Mouse (Mus musculus) hindbrain, embryonic 10.5 days (tissue): ENCODE results near the gene Gm13271. TPM values are rescaled to one million over a fixed set of nuclear protein-coding genes. Genes with fewer than 3 reads are reported as not detected.

Source experiments
- polyA plus RNA-seq: library from polyadenylated mRNA; unstranded; fragments of >200 nt; fragmentation: Nextera tagmentation; extraction: Ambion mirVana; gene quantifications from 2 replicates; pipeline ENCODE4 v1.2.1, GENCODE M21; 2016

Gene Gm13271
- polyA plus RNA-seq, 1 experiment from 2014 or later = not detected

Other genes with a start within 250 kb of the Gm13271 start
- not detected in 2 replicates for gene Ifnb1, start 232.1 kb upstream of the Gm13271 start, polyA plus RNA-seq
- gene Ifna15, start 196.6 kb upstream of the Gm13271 start, polyA plus RNA-seq = not detected in 2 replicates
- gene Ifna14, start 183.1 kb upstream of the Gm13271 start, polyA plus RNA-seq = not detected in 2 replicates
- not detected in 2 replicates for gene Ifna9, start 162.5 kb upstream of the Gm13271 start, polyA plus RNA-seq
- gene Ifna12, start 151.5 kb upstream of the Gm13271 start, polyA plus RNA-seq = not detected in 2 replicates
- gene C87499, start 120.5 kb upstream of the Gm13271 start, polyA plus RNA-seq = not detected in 2 replicates
- not detected in 2 replicates for gene Ifna13, start 110.4 kb upstream of the Gm13271 start, polyA plus RNA-seq
- gene Ifna16, start 77.9 kb upstream of the Gm13271 start, polyA plus RNA-seq = not detected in 2 replicates
- gene Ifna2, start 71.0 kb upstream of the Gm13271 start, polyA plus RNA-seq = not detected in 2 replicates
- not detected in 2 replicates for gene Ifnab, start 63.5 kb upstream of the Gm13271 start, polyA plus RNA-seq
- gene Gm26566, start 33.1 kb upstream of the Gm13271 start, polyA plus RNA-seq = 0.68 and 1.3 TPM in 2 replicates
- 74.4 and 90.5 TPM in 2 replicates for gene Klhl9, start 32.4 kb upstream of the Gm13271 start, polyA plus RNA-seq
- 0.34 TPM in 1 of 2 replicates, not detected in the other for gene Gm13283, start 5.3 kb downstream of the Gm13271 start, polyA plus RNA-seq
- 0.22 TPM in 1 of 2 replicates, not detected in the other for gene Gm13290, start 19.0 kb downstream of the Gm13271 start, polyA plus RNA-seq
- gene Gm13289, start 22.1 kb downstream of the Gm13271 start, polyA plus RNA-seq = not detected in 2 replicates
- not detected in 2 replicates for gene Gm13272, start 25.0 kb downstream of the Gm13271 start, polyA plus RNA-seq
- gene Ifnz, start 27.3 kb downstream of the Gm13271 start, polyA plus RNA-seq = 0.31 TPM in 1 of 2 replicates, not detected in the other
- not detected in 2 replicates for gene Gm13276, start 30.8 kb downstream of the Gm13271 start, polyA plus RNA-seq
- gene Gm13277, start 33.8 kb downstream of the Gm13271 start, polyA plus RNA-seq = not detected in 2 replicates
- not detected in 2 replicates for gene Gm13278, start 36.7 kb downstream of the Gm13271 start, polyA plus RNA-seq
- not detected in 2 replicates for gene Gm13275, start 39.6 kb downstream of the Gm13271 start, polyA plus RNA-seq
- not detected in 2 replicates for gene Gm13279, start 42.5 kb downstream of the Gm13271 start, polyA plus RNA-seq
- 0.10 and 0.40 TPM in 2 replicates for gene Gm13285, start 44.8 kb downstream of the Gm13271 start, polyA plus RNA-seq
- gene Gm13287, start 48.4 kb downstream of the Gm13271 start, polyA plus RNA-seq = not detected in 2 replicates
- gene Gm13288, start 50.7 kb downstream of the Gm13271 start, polyA plus RNA-seq = not detected in 2 replicates
- gene Ifna7, start 61.4 kb downstream of the Gm13271 start, polyA plus RNA-seq = not detected in 2 replicates
- gene Ifna11, start 65.1 kb downstream of the Gm13271 start, polyA plus RNA-seq = not detected in 2 replicates
- not detected in 2 replicates for gene Ifna6, start 72.5 kb downstream of the Gm13271 start, polyA plus RNA-seq
- not detected in 2 replicates for gene Ifna5, start 80.7 kb downstream of the Gm13271 start, polyA plus RNA-seq
- gene Ifna4, start 87.0 kb downstream of the Gm13271 start, polyA plus RNA-seq = not detected in 2 replicates
- gene Ifna1, start 95.2 kb downstream of the Gm13271 start, polyA plus RNA-seq = not detected in 2 replicates
- not detected in 2 replicates for gene Ifne, start 125.3 kb downstream of the Gm13271 start, polyA plus RNA-seq